Mouse (Mus musculus): ENCODE measurements at regions not wholly inside any gene's neighbourhood (a gene's known extent, or its start where the extent isn't known, plus 50 kb on each side); places are given as distances from the start of the nearest gene placed in this dataset.

DNA sequence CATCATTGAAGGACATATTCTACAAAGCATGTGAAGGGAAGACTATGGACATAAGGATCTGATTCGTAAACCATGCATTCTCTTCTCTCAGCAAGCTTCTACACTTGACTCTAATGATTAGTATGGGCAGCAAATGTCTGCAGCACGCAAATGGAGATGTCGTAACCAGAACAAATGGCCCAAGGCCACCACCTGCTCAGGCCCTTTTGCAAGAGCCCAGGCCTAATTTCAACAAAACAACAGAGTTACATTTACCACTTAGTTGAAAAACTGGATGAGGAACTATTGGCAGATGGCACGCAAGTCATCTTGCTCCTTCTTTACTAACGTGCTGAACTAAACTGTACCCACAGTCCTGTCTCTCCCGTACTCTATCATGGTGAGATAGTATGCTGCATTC lies 113.7 kb upstream of the Adgrl2 start:
- no peak for ATAC-seq (replicated peaks; ENCODE audit: low FRiP score, poor library complexity, severe bottlenecking)

GRCm38 (mm10) chr3:149103469-149103868 lies 113.1 kb upstream of the Adgrl2 start:
- ATAC-seq (replicated peaks; ENCODE audit: low FRiP score, poor library complexity, severe bottlenecking) = no peak

DNA sequence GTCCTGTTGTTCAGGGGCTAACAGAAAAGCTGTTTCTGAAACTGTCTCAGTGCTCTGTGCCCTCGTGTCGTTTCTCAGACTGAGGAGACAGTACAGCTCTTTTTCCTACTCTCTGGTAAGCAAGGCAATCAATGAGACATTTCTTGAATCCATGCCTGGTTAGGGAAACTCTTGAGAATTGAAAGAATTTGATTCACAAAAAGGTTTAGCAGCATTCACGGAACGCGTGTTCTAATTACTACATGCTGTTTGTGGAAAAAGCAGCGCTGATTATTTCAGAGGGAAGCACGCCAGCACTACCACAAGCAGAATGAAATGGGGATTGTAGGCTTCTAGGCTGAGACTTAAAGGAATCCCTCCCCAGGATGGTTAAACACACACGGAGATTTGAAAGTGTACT lies 112.5 kb upstream of the Adgrl2 start:
- no peak for ATAC-seq (replicated peaks; ENCODE audit: low FRiP score, poor library complexity, severe bottlenecking)

- ATAC-seq (replicated peaks; ENCODE audit: low FRiP score, poor library complexity, severe bottlenecking) = no peak
Measured at GRCm38 (mm10) chr3:149101785-149102184, 111.4 kb upstream of the Adgrl2 start.

DNA sequence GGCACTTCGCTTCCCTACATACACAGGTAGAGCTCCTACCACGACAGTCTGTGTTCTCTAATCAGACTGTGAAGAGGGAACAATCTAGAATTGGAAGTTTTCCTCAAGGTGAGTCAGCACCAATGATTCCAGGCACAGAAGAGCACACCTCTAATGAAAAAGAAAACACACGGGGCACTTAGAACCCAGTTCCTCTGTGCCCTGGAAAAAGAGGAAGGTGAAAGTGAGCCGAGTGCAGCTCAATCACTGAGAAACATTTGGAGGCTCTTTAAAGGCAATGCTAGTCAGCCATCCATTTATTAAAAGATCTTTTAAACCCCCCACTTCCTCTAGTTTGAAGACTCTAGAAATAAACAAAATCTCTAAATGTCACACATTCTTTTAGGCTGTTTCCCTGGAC lies 108.4 kb upstream of the Adgrl2 start:
- no peak for ATAC-seq (replicated peaks; ENCODE audit: low FRiP score, poor library complexity, severe bottlenecking)

DNA sequence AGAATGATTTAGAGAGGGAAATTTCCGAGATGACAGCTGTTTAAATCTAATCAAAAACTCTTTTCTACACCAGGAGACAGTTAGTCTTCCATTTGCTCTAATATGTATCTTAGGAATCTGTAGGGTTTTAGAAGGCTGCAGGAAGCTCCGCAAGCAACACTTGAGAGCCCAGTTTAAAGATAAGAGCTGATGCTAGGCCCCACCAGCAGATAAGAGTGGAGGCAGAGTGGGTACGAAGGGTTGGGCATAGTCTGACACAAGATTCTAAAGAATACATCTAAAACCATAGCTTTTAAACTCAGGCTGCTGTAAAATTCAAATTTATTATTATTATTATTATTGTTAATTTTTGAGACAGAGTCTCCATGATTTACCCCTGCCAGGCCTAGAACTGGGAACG lies 106.7 kb upstream of the Adgrl2 start:
- ATAC-seq (replicated peaks; ENCODE audit: low FRiP score, poor library complexity, severe bottlenecking) = no peak

DNA sequence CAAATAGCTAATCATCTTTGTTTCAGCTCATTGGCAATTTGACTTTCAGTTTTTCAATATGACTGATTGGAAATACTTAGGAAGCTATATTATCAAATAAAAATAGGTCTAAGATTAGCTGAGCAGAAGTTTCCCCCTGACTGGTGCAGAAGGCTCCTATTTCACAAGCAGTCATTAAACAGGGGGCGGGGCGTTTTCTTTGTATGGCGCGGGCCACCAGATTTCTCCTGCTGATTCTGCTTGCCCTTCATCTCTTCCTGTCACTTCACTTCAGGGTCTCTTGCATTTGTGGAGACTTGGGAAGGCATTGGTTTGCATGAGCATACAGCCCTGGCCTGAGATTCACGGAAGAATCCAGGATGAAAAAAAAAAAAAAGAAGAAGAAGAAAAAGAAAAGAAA lies 102.3 kb upstream of the Adgrl2 start:
- no peak for ATAC-seq (replicated peaks; ENCODE audit: low FRiP score, poor library complexity, severe bottlenecking)

DNA sequence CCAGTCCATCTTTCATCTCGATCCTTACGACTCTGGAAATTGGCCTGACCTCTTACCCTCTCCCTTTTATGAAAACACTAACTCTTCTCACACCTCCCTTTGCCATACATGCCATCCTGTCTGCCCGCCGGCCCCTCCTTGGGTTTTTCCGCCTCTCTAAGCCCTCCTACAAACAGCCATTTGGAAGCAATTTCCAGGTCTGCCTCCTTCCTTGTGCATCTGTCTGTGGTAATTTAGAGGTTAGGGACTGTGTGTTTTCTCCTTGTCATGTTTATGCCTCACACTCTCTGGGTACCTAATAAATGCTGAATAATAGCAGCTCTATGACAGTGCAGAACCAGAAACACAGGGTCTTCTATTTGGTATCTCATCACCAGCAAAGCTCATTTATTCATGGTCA lies 99.7 kb upstream of the Adgrl2 start:
- ATAC-seq (replicated peaks; ENCODE audit: low FRiP score, poor library complexity, severe bottlenecking) = no peak

- no peak for ATAC-seq (replicated peaks; ENCODE audit: low FRiP score, poor library complexity, severe bottlenecking)
Measured at GRCm38 (mm10) chr3:149088621-149089128, 98.3 kb upstream of the Adgrl2 start.

DNA sequence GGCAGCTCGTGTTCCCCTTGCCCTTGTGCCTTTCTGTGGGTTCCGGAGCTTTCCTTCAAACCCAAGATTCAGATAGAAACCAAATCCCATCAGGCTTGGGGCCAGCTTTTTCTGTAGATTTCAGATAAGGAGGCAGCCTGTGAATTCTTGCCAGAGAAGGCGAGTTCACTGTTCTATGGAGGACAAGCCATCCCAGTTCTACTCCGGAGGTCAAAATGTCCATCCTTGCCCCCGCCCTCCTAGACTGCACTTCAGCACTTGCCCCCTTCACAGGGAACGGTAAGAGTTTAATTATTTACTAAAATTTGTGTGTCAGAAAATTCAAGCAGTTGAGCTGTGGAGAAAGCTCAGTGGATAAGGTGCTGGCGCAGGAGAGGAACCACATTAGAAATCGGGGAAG lies 97.1 kb upstream of the Adgrl2 start:
- no peak for ATAC-seq (replicated peaks; ENCODE audit: low FRiP score, poor library complexity, severe bottlenecking)

DNA sequence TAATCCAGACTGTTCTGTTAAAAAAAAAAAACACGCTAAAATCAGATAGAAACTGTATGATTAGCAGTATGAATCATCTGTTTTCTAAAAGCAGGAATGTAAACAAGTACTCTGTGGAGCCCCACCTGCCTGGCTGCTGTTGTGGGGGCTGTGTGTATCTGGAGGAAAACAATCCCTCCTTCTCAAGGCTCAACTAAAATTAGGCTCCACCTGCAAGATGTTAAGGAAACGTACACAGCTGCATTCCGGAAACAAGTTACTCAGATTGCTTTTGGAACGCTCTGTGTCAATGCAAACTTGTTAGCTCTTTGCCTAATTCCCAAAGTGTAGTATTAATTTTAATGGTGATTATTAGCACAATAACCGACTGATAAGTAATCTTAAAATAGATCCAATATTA lies 96.3 kb upstream of the Adgrl2 start:
- ATAC-seq (replicated peaks; ENCODE audit: low FRiP score, poor library complexity, severe bottlenecking) = no peak

DNA sequence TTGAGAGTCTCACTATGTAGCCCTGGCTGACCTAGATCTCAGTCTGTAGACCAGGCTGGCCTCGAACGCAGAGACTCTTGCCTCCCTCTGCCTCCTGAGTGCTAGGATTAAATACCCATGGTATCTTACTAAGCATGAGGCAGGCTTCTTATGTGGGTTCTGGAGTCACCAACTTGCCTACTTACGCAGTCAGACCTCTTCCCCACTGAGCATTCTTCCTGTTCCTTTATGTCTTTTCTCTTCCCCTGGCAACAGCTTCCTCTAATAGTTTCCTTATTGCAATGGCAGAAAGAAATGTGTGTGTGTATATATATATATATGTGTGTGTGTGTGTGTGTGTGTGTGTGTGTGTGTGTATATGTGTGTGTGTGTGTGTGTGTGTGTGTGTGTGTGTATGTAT lies 95.7 kb upstream of the Adgrl2 start:
- ATAC-seq (replicated peaks; ENCODE audit: low FRiP score, poor library complexity, severe bottlenecking) = no peak

GRCm38 (mm10) chr3:149084861-149085598 lies 94.7 kb upstream of the Adgrl2 start:
- no peak for ATAC-seq (replicated peaks; ENCODE audit: low FRiP score, poor library complexity, severe bottlenecking)

DNA sequence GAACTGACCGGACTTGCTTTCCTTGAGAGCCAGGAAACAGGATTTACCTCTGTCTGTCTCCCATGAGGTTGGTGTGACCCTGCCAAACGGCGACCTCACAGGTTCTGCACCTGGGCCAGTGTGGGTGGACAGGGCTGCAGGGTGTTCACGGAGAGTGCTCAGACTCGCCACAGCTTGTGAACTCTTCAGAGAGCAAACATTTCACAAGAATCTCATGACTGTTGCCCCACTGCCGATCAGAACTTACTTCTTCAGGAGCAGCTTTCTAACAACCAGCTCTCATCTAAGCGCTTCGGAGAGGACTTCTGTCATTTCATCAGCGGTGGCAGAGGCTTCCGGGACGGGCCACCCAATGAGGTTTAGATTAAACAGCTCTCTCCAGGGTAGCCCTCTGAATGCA lies 93.0 kb upstream of the Adgrl2 start:
- no peak for ATAC-seq (replicated peaks; ENCODE audit: low FRiP score, poor library complexity, severe bottlenecking)

GRCm38 (mm10) chr3:149078881-149079280 lies 88.5 kb upstream of the Adgrl2 start:
- ATAC-seq (replicated peaks; ENCODE audit: low FRiP score, poor library complexity, severe bottlenecking) = no peak

GRCm38 (mm10) chr3:149076928-149077551 lies 86.7 kb upstream of the Adgrl2 start:
- ATAC-seq (replicated peaks; ENCODE audit: low FRiP score, poor library complexity, severe bottlenecking) = no peak

DNA sequence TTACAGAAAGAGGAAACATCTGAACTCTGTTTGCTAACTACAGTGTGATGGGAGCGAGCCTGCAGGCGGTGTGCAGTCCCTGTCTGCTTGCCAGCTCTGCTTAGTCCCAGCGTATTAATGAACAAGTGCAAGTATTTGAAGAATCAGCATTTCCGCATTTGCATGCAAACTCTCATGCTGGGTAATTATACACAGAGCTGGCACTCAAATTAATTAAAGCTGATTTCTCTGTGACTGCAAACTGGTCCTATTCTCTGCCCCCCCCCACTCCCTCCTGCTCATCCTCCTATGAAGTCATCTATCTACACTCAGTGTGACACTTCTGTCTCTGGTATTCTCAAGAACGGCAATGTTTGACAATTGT lies 85.1 kb upstream of the Adgrl2 start:
- no peak for ATAC-seq (replicated peaks; ENCODE audit: low FRiP score, poor library complexity, severe bottlenecking)

GRCm38 (mm10) chr3:149074658-149075487 lies 84.5 kb upstream of the Adgrl2 start:
- no peak for ATAC-seq (replicated peaks; ENCODE audit: low FRiP score, poor library complexity, severe bottlenecking)

- ATAC-seq (replicated peaks; ENCODE audit: low FRiP score, poor library complexity, severe bottlenecking) = no peak
Measured at GRCm38 (mm10) chr3:149070201-149070600, 79.8 kb upstream of the Adgrl2 start.

- ATAC-seq (replicated peaks; ENCODE audit: low FRiP score, poor library complexity, severe bottlenecking) = no peak
Measured at GRCm38 (mm10) chr3:149069436-149069835, 79.1 kb upstream of the Adgrl2 start.

GRCm38 (mm10) chr3:149068821-149069220 lies 78.5 kb upstream of the Adgrl2 start:
- ATAC-seq (replicated peaks; ENCODE audit: low FRiP score, poor library complexity, severe bottlenecking) = no peak
